Mouse (Mus musculus): Measurements from ENCODE around the gene Cntn5. TPM values are rescaled to one million over a fixed set of nuclear protein-coding genes. Genes with fewer than 3 reads are reported as not detected.

The Cntn5 gene
- total and polyA plus RNA-seq, 3 experiments = not detected

- no peaks in the 10 kb centered on the region for H3K4me1 ChIP-seq (ENCODE audit: control insufficient read depth in 1 of 2, insufficient read depth in 2 of 2)
- H3K36me3 ChIP-seq (replicated peaks in 1 of 2; ENCODE audit: control insufficient read depth in 1 of 2, insufficient read depth in 1 of 2, low read length in 1 of 2) = no peaks in the 10 kb centered on the region
- H3K9ac ChIP-seq (ENCODE audit: insufficient read depth, low read depth) = no peak overlapping the region
- H3K4me2 ChIP-seq (ENCODE audit: insufficient read depth, low read depth, poor library complexity, severe bottlenecking) = no peak overlapping the region
- in situ Hi-C loops (cut with MboI; ENCODE audit: low pct_ligation_motif_present, low pct_unique_long_range_greater_than_20kb, low sequenced_read_pairs) = no loop called here
- H3K4me3 ChIP-seq (replicated peaks in 1 of 3; ENCODE audit: low read depth in 2 of 3, low read length in 2 of 3, poor library complexity in 1 of 3) = no peak overlapping the region
- H3K9me3 ChIP-seq (replicated peaks; ENCODE audit: low read length) = no peaks in the 10 kb centered on the region
- no peaks in the 10 kb centered on the region for H3K79me2 ChIP-seq (replicated peaks; ENCODE audit: control insufficient read depth, extremely low read depth, insufficient read depth, poor library complexity, severe bottlenecking)
- no peaks in the 10 kb centered on the region for H3K27me3 ChIP-seq (replicated peaks)
- no peak for DNase-seq (ENCODE audit: extremely low read depth)
- dilution Hi-C loops (cut with MboI; ENCODE audit: extremely low pct_ligation_motif_present, extremely low pct_unique_long_range_greater_than_20kb, low sequenced_read_pairs) = no loop called here
- TF ChIP-seq USF2 (conservative IDR thresholded peaks at IDR 0.05; ENCODE audit: low read depth, low read length) = no peak
- no peak for TF ChIP-seq JUN (IDR thresholded peaks at IDR 0.05; ENCODE audit: insufficient read depth, low read depth, low read length)
- no peak for TF ChIP-seq MYC (IDR thresholded peaks at IDR 0.05; ENCODE audit: low read depth, low read length)
- TF ChIP-seq HCFC1 (IDR thresholded peaks at IDR 0.05; ENCODE audit: low read depth, low read length) = no peak
- H3K27ac ChIP-seq (ENCODE audit: insufficient read depth, low read depth) = no peak overlapping the region
Observed at GRCm38 (mm10) chr9:10531087-10531486, 373.5 kb downstream of the Cntn5 start.

- no peaks in the 10 kb centered on the region for H3K27me3 ChIP-seq (replicated peaks)
- dilution Hi-C loops (cut with MboI; ENCODE audit: extremely low pct_ligation_motif_present, extremely low pct_unique_long_range_greater_than_20kb, low sequenced_read_pairs) = no loop called here
- in situ Hi-C loops (cut with MboI; ENCODE audit: low pct_ligation_motif_present, low pct_unique_long_range_greater_than_20kb, low sequenced_read_pairs) = no loop called here
- no peak overlapping the region for H3K4me3 ChIP-seq (replicated peaks in 1 of 3; ENCODE audit: low read depth in 2 of 3, low read length in 2 of 3, poor library complexity in 1 of 3)
- H3K79me2 ChIP-seq (replicated peaks; ENCODE audit: control insufficient read depth, extremely low read depth, insufficient read depth, poor library complexity, severe bottlenecking) = no peaks in the 10 kb centered on the region
- H3K9ac ChIP-seq (ENCODE audit: insufficient read depth, low read depth) = no peak overlapping the region
- H3K27ac ChIP-seq (ENCODE audit: insufficient read depth, low read depth) = no peak overlapping the region
- no peak for TF ChIP-seq JUND (conservative IDR thresholded peaks at IDR 0.05; ENCODE audit: low read depth, low read length)
- no peak for TF ChIP-seq MEF2A (IDR thresholded peaks at IDR 0.05; ENCODE audit: borderline replicate concordance, low read depth, low read length)
- no peak for TF ChIP-seq GABPA (IDR thresholded peaks at IDR 0.05; ENCODE audit: insufficient replicate concordance, low read depth, low read length)
- no peak for TF ChIP-seq POLR2AphosphoS2 (IDR thresholded peaks at IDR 0.05; ENCODE audit: low read depth, low read length)
- TF ChIP-seq TCF12 (IDR thresholded peaks at IDR 0.05; ENCODE audit: low read depth, low read length) = no peak
- TF ChIP-seq PAX5 (IDR thresholded peaks at IDR 0.05; ENCODE audit: low read length) = no peak
- TF ChIP-seq TBP (conservative IDR thresholded peaks at IDR 0.05; ENCODE audit: low read depth, low read length) = no peak
- TF ChIP-seq NELFE (IDR thresholded peaks at IDR 0.05; ENCODE audit: low read depth, low read length) = no peak
- no peak for TF ChIP-seq IRF4 (IDR thresholded peaks at IDR 0.05; ENCODE audit: low read depth, low read length)
- no peak for TF ChIP-seq MAX (IDR thresholded peaks at IDR 0.05; ENCODE audit: low read length)
- no peak overlapping the region for H3K4me2 ChIP-seq (ENCODE audit: insufficient read depth, low read depth, poor library complexity, severe bottlenecking)
- H3K9me3 ChIP-seq (replicated peaks; ENCODE audit: low read length) = no peaks in the 10 kb centered on the region
- DNase-seq (ENCODE audit: extremely low read depth) = no peak
- no peaks in the 10 kb centered on the region for H3K36me3 ChIP-seq (replicated peaks in 1 of 2; ENCODE audit: control insufficient read depth in 1 of 2, insufficient read depth in 1 of 2, low read length in 1 of 2)
- H3K4me1 ChIP-seq (ENCODE audit: control insufficient read depth in 1 of 2, insufficient read depth in 2 of 2) = no peaks in the 10 kb centered on the region
Observed at GRCm38 (mm10) chr9:10529528-10529927, 375.0 kb downstream of the Cntn5 start.

- in situ Hi-C loops (cut with MboI; ENCODE audit: low pct_ligation_motif_present, low pct_unique_long_range_greater_than_20kb, low sequenced_read_pairs) (no loop called here), dilution Hi-C loops (cut with MboI; ENCODE audit: extremely low pct_ligation_motif_present, extremely low pct_unique_long_range_greater_than_20kb, low sequenced_read_pairs) (no loop called here)
- H3K27ac ChIP-seq (ENCODE audit: insufficient read depth, low read depth) = no peak overlapping the region
Observed at GRCm38 (mm10) chr9:10529113-10529512, 375.5 kb downstream of the Cntn5 start.

More at GRCm38 (mm10) chr9:10529113-10529512, 375.5 kb downstream of the Cntn5 start:
- Histone ChIP-seq H3K4me1 (ENCODE audit: control insufficient read depth in 1 of 2, insufficient read depth in 2 of 2) (no peaks in the 10 kb centered on the region), H3K4me2 (ENCODE audit: insufficient read depth, low read depth, poor library complexity, severe bottlenecking) (no peak overlapping the region), H3K36me3 (replicated peaks in 1 of 2; ENCODE audit: control insufficient read depth in 1 of 2, insufficient read depth in 1 of 2, low read length in 1 of 2) (no peaks in the 10 kb centered on the region), H3K79me2 (replicated peaks; ENCODE audit: control insufficient read depth, extremely low read depth, insufficient read depth, poor library complexity, severe bottlenecking) (no peaks in the 10 kb centered on the region), H3K4me3 (replicated peaks in 1 of 3; ENCODE audit: low read depth in 2 of 3, low read length in 2 of 3, poor library complexity in 1 of 3) (no peak overlapping the region), H3K9me3 (replicated peaks; ENCODE audit: low read length) (no peaks in the 10 kb centered on the region), H3K9ac (ENCODE audit: insufficient read depth, low read depth) (no peak overlapping the region), H3K27me3 (replicated peaks) (no peaks in the 10 kb centered on the region)
- DNase-seq (ENCODE audit: extremely low read depth) = no peak
- TF ChIP-seq ETS1 (conservative IDR thresholded peaks at IDR 0.05; ENCODE audit: low read depth, low read length) (no peak), MEF2A (IDR thresholded peaks at IDR 0.05; ENCODE audit: borderline replicate concordance, low read depth, low read length) (no peak), JUND (conservative IDR thresholded peaks at IDR 0.05; ENCODE audit: low read depth, low read length) (no peak), ZNF384 (IDR thresholded peaks at IDR 0.05; ENCODE audit: low read depth, low read length) (no peak), ZC3H11A (IDR thresholded peaks at IDR 0.05; ENCODE audit: low read depth, low read length) (no peak), CTCF (conservative IDR thresholded peaks at IDR 0.05 in 1 of 2, IDR thresholded peaks at IDR 0.05 in 1 of 2; ENCODE audit: low read depth in 2 of 2, low read length in 2 of 2) (no peak), CHD1 (IDR thresholded peaks at IDR 0.05; ENCODE audit: low read depth, low read length) (no peak), ZMIZ1 (IDR thresholded peaks at IDR 0.05; ENCODE audit: low read depth, low read length) (no peak), MAFK (IDR thresholded peaks at IDR 0.05; ENCODE audit: insufficient replicate concordance, low read length) (no peak), KAT2A (IDR thresholded peaks at IDR 0.05; ENCODE audit: insufficient replicate concordance, low read length) (no peak), UBTF (IDR thresholded peaks at IDR 0.05; ENCODE audit: low read depth, low read length) (no peak), ELF1 (IDR thresholded peaks at IDR 0.05; ENCODE audit: low read depth, low read length) (no peak)

Measured in CH12.LX (cell line).